Mouse (Mus musculus) cerebellum, adult 11 months (tissue): ENCODE measurements at regions not wholly inside any gene's neighbourhood (a gene's known extent, or its start where the extent isn't known, plus 50 kb on each side); places are given as distances from the start of the nearest gene placed in this dataset.

Experiments
- DNase-seq: peaks from one replicate; pipeline ENCODE4 v3.0.0; 2022

- DNase-seq, result no peak
These were observed 530.7 kb downstream of the Cd109 start for GRCm38 (mm10) chr9:79146004-79146403.

DNA sequence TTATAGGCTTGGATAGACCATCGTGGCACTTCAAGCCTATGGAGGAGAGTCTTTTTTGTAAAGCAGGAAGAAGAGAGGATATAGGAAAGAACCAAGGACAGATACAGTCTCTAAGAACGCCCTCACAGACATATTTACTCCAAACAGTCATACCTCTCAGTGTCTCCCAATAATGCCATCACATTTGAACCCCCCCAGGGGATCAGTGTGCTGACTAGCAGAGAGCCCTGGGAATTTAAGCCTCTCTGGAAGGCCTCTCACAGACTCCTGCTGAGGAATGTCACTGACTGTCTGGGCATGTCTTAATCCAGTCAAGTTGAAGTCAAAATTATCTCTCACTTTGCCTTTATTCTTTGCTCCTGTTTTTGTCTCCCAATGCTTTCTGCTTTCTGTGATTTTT lies 550.2 kb downstream of the Cd109 start:
- DNase-seq, result no peak

DNA sequence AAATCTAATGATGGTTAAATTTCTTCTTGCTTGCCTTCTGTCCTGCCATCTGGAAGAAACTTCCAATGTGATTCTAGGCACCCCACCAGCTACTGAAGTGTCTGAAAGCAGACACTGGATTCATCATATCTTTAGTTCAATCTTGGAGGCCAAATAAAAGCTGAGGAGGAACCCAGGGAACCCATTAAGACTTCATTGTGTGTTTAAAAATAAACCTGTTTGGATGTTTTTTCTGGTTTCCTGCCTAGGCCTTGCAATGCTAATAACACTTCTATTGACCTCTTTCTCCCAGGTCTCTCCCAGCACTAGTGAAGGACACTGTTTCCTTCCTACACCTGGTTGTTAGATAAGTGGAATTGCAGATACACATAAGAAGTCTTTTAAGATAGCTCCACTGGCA lies 545.6 kb downstream of the Col12a1 start:
- no peak for DNase-seq

DNA sequence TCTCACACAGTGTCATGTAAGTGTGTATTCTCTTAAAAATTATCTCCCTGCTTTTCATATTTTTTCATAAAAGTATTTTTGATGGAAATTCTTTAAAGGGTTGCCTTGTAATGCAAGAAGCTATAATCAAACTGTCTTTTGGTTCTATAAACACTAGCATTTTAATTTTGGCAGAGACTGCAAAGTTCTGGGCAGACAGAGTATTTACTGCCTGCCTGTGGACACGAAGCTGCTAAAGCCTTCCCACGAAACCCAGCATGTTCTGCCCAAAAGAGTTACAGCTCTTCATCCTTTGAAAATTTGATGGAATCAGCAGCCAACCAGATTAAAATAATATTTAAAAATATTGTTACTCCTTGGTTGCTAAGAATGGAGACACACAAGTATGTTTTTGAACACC lies 538.7 kb downstream of the Col12a1 start:
- DNase-seq, result no peak

- no peak for DNase-seq
These were observed 523.2 kb downstream of the Col12a1 start for GRCm38 (mm10) chr9:79195420-79195819.

GRCm38 (mm10) chr9:79201755-79202154 lies 516.9 kb downstream of the Col12a1 start:
- no peak for DNase-seq

- no peak for DNase-seq
These were observed 505.3 kb downstream of the Col12a1 start for GRCm38 (mm10) chr9:79213364-79213763.

DNA sequence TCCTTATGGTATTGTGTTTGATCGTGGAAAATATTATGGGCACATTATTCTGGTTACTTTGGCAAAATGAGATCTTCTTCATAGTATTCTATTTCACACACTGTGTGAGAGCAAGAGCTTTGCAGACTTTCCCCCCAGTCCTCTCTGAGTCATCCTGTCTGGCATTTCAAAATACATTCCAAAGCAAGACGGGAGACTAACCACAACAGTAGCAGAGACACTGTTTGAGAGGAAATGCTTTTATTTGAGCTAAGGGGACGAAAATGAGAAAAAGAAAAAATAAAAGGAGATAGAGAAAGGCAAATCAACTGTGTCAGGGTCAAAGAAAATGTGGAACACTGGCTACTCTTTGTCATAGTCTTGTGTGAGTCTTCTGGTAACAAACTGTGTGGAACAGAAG lies 502.6 kb downstream of the Col12a1 start:
- DNase-seq, result no peak

GRCm38 (mm10) chr9:79216432-79216831 lies 502.2 kb downstream of the Col12a1 start:
- no peak for DNase-seq

GRCm38 (mm10) chr9:79233081-79233480 lies 485.6 kb downstream of the Col12a1 start:
- DNase-seq, result no peak

GRCm38 (mm10) chr9:79233751-79234150 lies 484.9 kb downstream of the Col12a1 start:
- no peak for DNase-seq

- DNase-seq, result no peak
These were observed 448.9 kb downstream of the Col12a1 start for GRCm38 (mm10) chr9:79269646-79270213.

DNA sequence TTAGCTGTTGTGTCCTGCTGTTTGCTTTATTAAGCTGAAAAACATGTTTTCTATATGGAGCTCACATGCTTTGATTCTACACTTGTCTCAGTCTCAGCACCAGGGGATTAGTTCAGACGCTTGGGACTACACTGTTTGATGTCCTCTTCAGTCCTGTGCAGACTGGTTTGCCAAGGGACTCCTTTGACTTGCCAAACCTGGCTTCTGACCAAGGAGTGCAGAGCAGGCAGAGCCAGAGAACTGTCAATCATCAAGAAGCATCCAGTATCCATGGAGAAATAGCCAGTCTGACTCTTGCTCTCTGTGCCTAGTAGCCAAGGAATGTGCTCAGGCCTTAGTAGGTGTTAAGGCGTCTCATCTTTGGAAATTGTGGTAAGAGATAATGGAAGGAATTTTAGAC lies 448.4 kb downstream of the Col12a1 start:
- peak; percentile 53 for DNase-seq

GRCm38 (mm10) chr9:79287849-79288248 lies 430.8 kb downstream of the Col12a1 start:
- no peak for DNase-seq

DNA sequence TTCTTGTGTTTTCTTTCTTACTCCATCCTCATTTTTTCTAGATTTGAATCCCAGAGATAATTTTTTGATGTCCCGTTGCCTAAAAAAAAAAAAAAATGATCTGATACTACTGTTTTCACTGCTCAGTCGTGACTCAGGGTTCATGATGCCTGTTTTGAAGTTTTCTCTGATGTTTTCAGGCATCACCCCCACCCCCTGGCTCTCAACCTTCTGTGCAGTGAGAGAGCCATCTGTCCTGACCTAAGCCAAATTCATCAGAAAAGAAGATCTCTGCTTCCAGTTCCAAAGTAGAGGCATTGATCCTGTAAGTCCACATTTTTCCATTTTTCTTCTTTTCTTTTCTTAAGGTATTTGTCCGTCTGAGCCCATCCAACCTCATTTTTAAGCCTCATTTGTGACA lies 423.3 kb downstream of the Col12a1 start:
- DNase-seq, result peak; percentile 58

DNA sequence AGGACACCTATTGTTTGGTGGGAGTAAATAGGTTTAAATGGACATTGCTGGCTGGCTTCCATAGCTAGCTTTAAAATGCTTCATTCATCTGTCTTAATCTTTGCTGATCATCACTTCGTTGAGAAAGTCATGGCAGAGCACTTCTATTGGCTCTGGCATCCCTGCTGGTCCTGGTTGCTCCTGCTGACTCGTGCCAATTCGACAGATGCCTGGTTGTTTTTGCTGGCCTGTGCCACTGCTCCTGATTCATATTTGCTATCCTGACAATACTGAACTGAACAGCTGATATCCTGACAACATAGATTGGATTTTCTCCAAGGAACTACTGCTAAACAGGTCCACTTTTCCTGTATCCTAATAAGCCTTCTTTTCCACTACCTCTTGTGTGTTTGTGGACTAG lies 417.1 kb downstream of the Col12a1 start:
- peak; percentile 85 for DNase-seq

DNA sequence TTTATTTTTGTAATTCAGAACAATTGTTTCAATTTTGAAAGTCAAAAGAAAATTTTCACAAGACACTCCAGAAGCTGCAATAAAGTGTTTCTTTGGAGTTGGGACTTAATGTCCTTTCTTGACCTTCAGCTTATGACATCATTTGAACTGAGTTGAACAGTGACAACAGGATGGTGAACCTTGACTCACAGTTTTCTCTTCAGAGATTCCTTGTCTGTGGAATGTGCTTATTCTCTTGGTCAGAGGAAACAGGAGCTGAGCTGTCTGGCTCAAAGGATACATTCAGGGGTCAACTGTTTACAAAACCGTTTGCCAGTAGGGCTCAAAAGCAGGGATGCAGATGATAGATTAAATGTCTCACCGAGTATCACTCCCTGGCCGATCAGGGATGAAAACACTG lies 408.0 kb downstream of the Col12a1 start:
- no peak for DNase-seq

DNA sequence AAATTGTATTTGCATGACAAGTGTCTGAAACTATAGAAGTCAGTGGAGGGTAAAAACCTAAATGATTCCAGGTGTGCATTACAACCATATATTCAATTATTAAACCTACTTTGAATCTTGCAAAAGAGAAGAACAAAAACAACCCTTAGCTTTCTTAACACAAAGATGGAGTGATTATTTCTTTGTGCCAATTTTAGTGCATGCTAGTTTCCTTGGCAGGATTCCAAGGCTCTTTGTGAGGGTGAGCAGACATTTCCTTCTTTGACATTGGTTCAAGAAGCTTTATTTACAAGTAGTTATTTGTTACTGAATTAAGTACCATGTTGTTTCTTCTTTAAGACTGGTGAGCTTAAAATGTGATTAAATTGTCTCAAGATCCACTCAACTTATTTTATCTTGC lies 401.2 kb downstream of the Col12a1 start:
- DNase-seq, result no peak

DNA sequence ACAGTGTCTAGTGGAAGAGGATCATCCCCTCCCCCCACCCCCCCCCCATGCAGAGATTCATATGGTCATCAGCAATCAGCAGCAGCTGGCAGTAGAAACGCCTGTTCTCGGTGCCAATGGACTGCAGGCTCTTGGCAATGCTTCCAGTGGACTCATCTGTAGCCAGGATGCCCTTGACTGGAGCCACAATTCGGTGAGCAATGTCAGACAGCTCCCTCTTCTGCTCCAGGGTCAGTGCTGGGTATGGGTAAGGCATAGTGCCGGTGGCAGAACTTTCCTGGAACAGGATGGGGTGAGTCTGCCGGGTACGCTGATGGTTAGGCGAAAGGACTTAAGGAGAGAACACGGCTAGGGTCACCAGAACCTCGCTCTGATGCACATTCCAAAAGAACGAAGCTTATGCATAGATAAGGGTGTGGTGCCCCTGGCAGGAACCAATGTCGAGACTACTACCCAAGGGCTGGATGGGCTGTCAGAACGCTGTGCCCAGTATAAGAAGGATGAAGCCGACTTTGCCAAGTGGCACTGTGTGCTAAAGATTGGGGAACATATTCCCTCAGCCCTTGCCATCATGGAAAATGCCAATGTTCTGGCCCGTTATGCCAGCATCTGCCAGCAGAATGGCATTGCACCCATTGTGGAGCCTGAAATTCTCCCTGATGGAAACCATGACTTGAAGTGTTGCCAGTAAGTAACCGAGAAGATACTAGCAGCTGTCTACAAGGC lies 372.1 kb downstream of the Col12a1 start:
- peak; percentile 63 for DNase-seq

- DNase-seq, result no peak
These were observed 326.6 kb downstream of the Col12a1 start for GRCm38 (mm10) chr9:79392020-79392419.

- no peak for DNase-seq
These were observed 303.6 kb downstream of the Col12a1 start for GRCm38 (mm10) chr9:79414989-79415388.

GRCm38 (mm10) chr9:79430417-79430816 lies 288.2 kb downstream of the Col12a1 start:
- DNase-seq, result peak; percentile 28

- DNase-seq, result no peak
These were observed 281.0 kb downstream of the Col12a1 start for GRCm38 (mm10) chr9:79437636-79438035.

GRCm38 (mm10) chr9:79439233-79439960 lies 279.2 kb downstream of the Col12a1 start:
- DNase-seq, result no peak
